Mouse (Mus musculus) neural tube, embryonic 12.5 days (tissue): ENCODE data around the gene Rhbdd1. TPM values are rescaled to one million over a fixed set of nuclear protein-coding genes. Genes with fewer than 3 reads are reported as not detected.

ENCODE experiments used
- ATAC-seq: fragments of 200-750 bp; cut with Nextera tagmentation; 2 replicates; pipeline ENCODE4 v1.8.0; 2017; ENCODE audit warnings: low read depth, mild to moderate bottlenecking, moderate TSS enrichment, moderate library complexity; ENCODE audit not compliant: low FRiP score
- H3K27ac ChIP-seq: fragments of 300-500 bp; sonication (generic); 2 replicates; pipeline ENCODE4 v1.5.1; 2016
- H3K27me3 ChIP-seq: fragments of 300-500 bp; sonication (generic); replicated peaks from 2 replicates; pipeline ENCODE4 v1.6.1; 2016; ENCODE audit warnings: mild to moderate bottlenecking
- H3K36me3 ChIP-seq: fragments of 300-500 bp; sonication (generic); 2 replicates; pipeline ENCODE4 v1.6.1; 2016; ENCODE audit warnings: mild to moderate bottlenecking
- H3K4me1 ChIP-seq: fragments of 300-500 bp; sonication (generic); 2 replicates; pipeline ENCODE4 v1.6.1; 2016
- H3K4me2 ChIP-seq: fragments of 300-500 bp; sonication (generic); replicated peaks from 2 replicates; pipeline ENCODE4 v1.6.1; 2016; ENCODE audit warnings: mild to moderate bottlenecking
- H3K4me3 ChIP-seq: fragments of 300-500 bp; sonication (generic); 2 replicates; pipeline ENCODE4 v1.5.1; 2016
- H3K9ac ChIP-seq: fragments of 300-500 bp; sonication (generic); 2 replicates; pipeline ENCODE4 v1.6.1; 2016; ENCODE audit warnings: mild to moderate bottlenecking
- H3K9me3 ChIP-seq: fragments of 300-500 bp; sonication (generic); 2 replicates; pipeline ENCODE4 v1.6.1; 2016; ENCODE audit warnings: mild to moderate bottlenecking
- WGBS: fragments of 180-500 bp; shearing (Covaris S2); methylation state at CpG from one replicate; pipeline ENCODE4 v1.1.7; 2016; 5-methylcytosine and 5-hydroxymethylcytosine counted together
- polyA plus RNA-seq: library from polyadenylated mRNA; unstranded; fragments of >200 nt; fragmentation: Nextera tagmentation; extraction: Ambion mirVana; gene quantifications from 2 replicates; pipeline ENCODE4 v1.2.1, GENCODE M21; 2016

The Rhbdd1 gene
- polyA plus RNA-seq, 1 experiment from 2014 or later = 9.5 TPM

DNA sequence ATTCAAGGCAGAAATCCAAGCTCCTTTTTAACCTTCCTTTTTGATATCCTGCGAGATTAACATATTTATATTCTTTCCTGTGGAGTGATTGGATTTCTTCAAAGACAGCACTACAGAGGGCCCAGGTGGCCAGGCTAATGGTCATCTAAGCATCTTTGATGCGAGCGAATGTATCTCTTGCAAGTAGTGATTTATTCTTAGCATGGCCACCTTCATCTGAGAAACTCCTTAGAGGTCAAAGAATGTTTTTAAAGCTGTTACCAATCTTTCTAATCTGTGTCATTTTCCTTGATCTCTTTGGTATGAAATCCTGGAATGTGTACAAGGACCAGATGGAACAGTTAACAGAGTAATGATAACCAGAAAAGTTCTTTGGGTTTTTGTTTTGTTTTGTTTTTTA, 59.2 kb downstream of the Rhbdd1 start:
- Histone ChIP-seq H3K4me1 (no peaks in the 10 kb centered on the region; the same call in 1 of the 2 replicates), H3K27ac (no peak overlapping the region), H3K4me3 (no peak overlapping the region), H3K9ac (no peak overlapping the region), H3K36me3 (no peaks in the 10 kb centered on the region), H3K9me3 (no peaks in the 10 kb centered on the region), H3K4me2 (no peak overlapping the region), H3K27me3 (no peaks in the 10 kb centered on the region)
- no peak for ATAC-seq
- WGBS = 53% methylated on average over 3 of the region's 3 CpGs

DNA sequence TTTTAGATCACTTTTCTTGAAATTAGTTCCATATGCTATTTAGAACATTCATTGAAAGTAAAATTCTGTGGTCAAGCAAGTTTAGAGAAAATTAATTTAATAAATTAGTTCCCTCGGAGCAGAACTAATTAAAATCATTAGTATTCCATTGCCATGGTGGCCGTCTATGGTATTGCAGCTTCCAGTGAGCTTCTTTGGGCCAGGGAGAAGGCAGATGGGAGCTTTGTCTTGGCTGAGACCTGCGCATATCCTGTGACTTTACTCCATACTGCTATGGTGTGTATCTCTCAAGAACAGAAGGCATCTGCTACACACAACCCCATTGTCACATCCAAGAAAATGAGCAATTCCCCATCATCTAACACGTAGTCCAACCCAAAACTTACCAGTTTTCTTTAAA, 65.7 kb downstream of the Rhbdd1 start:
- Histone ChIP-seq H3K9me3 (no peaks in the 10 kb centered on the region), H3K36me3 (no peaks in the 10 kb centered on the region), H3K27me3 (no peaks in the 10 kb centered on the region), H3K4me2 (no peak overlapping the region), H3K4me1 (peaks cover 20% of the 10 kb centered on the region), H3K9ac (no peak overlapping the region), H3K4me3 (no peak overlapping the region), H3K27ac (no peak overlapping the region)
- 60% methylated on average over 4 of the region's 4 CpGs for WGBS
- no peak for ATAC-seq

DNA sequence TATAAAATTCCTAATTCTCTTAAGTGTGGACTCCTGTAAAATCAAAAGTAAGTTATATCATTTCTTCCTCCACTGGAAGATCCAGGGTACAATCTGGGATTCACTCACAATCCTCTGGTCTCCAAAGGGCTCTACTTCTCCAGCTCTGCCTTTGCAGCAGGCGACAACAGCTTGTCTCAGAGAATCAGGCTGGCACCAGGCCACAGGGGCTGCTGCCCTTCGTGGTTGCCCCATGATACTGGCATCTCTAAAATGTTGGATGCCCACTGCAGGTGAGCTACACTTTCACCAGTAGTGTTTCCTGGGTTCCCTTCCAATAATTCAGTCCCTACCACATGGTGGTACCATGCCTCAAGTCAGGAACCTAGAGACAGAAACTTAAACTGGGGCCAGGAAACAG, 67.9 kb downstream of the Rhbdd1 start:
- Histone ChIP-seq H3K27me3 (no peaks in the 10 kb centered on the region), H3K4me3 (no peak overlapping the region), H3K4me2 (no peak overlapping the region), H3K27ac (no peak overlapping the region), H3K4me1 (peaks cover 30% of the 10 kb centered on the region), H3K9ac (no peak overlapping the region), H3K9me3 (no peaks in the 10 kb centered on the region), H3K36me3 (no peaks in the 10 kb centered on the region)
- 93% methylated on average over 2 of the region's 2 CpGs for WGBS
- ATAC-seq = no peak

DNA sequence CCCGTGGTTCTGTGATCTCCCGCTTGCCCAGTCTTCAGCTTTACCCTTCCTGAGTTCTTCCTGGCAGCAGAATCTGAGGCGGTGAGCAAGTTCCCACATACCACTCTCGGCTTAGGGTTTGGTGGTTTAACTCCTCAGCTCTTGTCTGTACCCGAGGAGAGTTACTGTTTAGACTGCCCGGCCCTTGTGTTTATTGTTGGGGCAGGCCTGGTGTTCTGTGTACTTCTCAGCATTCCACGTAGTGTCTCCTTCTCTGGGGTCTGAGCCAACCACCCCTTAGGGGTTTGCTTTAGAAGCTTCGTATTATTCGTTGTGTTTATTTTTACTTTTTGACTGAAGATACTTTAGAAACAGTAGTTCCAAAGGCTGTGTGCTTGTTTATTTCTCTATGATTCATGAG, 68.8 kb downstream of the Rhbdd1 start:
- Histone ChIP-seq H3K27ac (peak overlapping the region; percentile 50; the same call in 1 of the 2 replicates), H3K4me2 (0 out of 2 replicates have a peak overlapping the region, but pooled peaks have one; percentile 2), H3K9ac (no peak overlapping the region), H3K36me3 (no peaks in the 10 kb centered on the region), H3K9me3 (no peaks in the 10 kb centered on the region), H3K4me3 (no peak overlapping the region), H3K4me1 (peaks cover 30% of the 10 kb centered on the region), H3K27me3 (no peaks in the 10 kb centered on the region)
- ATAC-seq = no peak
- 45% methylated on average over 9 of the region's 9 CpGs for WGBS

DNA sequence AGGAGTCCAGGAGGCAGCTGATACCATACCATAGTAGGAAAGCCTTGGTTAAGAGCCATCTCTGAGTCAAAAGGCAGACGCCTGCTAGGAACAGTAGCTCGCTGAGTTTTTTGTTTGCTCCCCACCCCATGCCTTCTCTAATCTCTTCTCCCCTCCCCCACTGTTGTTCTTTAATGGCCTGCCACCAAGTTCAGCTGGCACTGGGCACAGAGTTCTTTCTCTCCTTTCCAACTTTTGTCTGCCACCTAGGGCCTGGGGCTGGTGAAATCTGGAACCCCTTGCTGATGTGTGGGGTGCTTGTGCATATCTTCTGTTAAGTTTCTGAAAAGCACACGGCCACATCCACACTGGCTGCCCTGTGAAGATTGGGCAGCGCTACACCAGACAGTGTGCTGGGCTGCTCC, 69.6 kb downstream of the Rhbdd1 start:
- Histone ChIP-seq H3K4me3 (no peak overlapping the region), H3K4me2 (no peak overlapping the region; the same call in 1 of the 2 replicates), H3K4me1 (peaks cover 30% of the 10 kb centered on the region), H3K9ac (no peak overlapping the region), H3K27me3 (no peaks in the 10 kb centered on the region), H3K36me3 (no peaks in the 10 kb centered on the region), H3K27ac (peak overlapping the region; percentile 57; the same call in 1 of the 2 replicates), H3K9me3 (no peaks in the 10 kb centered on the region)
- 18% methylated on average over 4 of the region's 4 CpGs for WGBS
- ATAC-seq = peak; percentile 10

DNA sequence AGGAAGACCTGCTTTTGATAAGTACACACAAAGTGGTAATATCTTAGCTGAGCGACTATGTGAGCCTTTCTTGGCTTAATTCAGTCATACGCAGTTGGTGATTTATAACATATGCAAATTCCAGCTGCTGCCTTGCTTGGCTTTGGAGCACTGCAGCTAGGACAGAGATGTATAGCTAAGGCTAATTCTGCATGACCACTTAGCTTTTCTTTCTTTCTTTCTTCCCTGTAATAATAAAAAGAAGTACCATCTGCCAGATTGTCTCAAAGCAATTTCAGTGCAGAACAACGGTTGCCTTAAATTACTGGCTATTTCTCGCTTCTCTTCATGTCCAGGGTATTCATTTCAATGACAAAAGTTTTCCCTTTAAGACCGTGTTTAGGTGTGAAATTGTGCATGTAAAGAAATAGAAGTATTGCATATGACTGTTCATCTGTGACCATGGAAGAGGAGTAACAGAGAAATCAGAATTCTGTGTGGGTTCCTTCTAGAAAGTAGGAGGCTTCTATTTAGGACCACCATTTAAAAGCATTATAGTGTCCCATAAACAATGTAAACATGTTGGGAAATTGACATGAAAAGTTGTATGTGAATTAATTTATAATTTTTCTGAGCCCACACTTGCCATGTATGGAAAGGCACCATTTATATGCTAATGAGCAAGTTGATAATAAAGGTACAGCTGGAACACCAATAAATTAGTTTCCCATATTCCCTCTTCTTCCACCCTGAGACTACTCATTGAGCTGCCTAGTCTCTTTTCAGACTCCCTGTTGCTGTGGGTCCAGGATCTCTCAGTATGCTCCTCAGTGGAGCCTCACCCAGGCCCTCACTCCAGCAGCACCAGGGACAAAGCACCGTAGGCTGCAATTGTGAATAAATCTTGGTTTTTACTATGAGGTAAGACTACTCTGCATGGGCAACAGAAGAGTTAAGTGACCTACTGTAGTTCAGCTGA, 70.8 kb downstream of the Rhbdd1 start:
- no peaks in the 10 kb centered on the region for H3K36me3 ChIP-seq
- 19% methylated on average over 6 of the region's 6 CpGs for WGBS
- peak overlapping the region; percentile 16; the same call in 1 of the 2 replicates for H3K4me2 ChIP-seq
- H3K9ac ChIP-seq = no peak overlapping the region
- peak; percentile 89 for ATAC-seq
- no peaks in the 10 kb centered on the region for H3K27me3 ChIP-seq
- H3K9me3 ChIP-seq = no peaks in the 10 kb centered on the region
- peaks cover 30% of the 10 kb centered on the region for H3K4me1 ChIP-seq
- peak overlapping the region; percentile 64 for H3K27ac ChIP-seq
- H3K4me3 ChIP-seq = no peak overlapping the region

DNA sequence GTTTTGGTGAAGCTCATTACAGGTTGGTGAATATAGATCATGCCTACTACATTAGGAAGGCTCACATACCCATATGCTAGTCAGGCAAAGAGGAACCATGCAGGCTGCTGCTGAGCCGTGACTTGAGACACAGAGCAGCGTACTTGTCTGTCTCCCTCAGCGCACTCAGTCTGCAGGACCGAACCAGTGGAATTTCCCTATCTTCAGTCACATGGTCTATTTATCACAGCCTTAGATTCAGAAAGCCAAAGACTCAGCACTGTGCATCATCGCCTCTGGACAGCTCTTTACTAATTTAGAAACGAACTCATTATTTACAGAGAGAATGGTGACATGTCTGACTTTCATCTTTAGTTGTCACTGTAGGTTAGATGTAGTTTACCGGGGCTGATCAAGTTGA, 73.1 kb downstream of the Rhbdd1 start:
- H3K27ac ChIP-seq = no peak overlapping the region
- H3K9ac ChIP-seq = no peak overlapping the region
- 82% methylated on average over 7 of the region's 7 CpGs for WGBS
- no peak overlapping the region for H3K4me3 ChIP-seq
- ATAC-seq = no peak
- no peak overlapping the region for H3K4me2 ChIP-seq
- peaks cover 30% of the 10 kb centered on the region for H3K4me1 ChIP-seq
- H3K36me3 ChIP-seq = no peaks in the 10 kb centered on the region
- no peaks in the 10 kb centered on the region for H3K9me3 ChIP-seq
- no peaks in the 10 kb centered on the region for H3K27me3 ChIP-seq

DNA sequence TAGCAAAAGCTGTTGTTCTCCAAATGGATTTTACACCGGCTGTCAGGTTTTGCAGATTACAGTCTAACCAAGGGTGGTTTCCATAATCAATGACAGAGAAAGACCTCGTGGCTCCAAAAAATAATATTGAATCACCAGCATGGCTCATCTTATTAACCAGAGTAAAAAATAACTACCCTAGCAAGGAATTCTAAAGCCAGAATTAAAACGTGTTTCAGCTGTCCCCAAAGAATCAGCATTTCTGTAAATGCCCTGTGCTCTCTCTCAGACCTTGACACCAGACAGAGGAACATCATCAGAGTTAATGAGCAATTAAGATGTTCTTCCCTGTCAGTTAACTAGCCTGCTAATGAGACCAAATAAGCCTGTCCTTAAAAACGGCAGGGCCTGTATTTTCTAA, 79.1 kb downstream of the Rhbdd1 start:
- H3K27me3 ChIP-seq = no peaks in the 10 kb centered on the region
- H3K4me1 ChIP-seq = no peaks in the 10 kb centered on the region
- ATAC-seq = no peak
- no peak overlapping the region for H3K4me3 ChIP-seq
- WGBS = 66% methylated on average over 4 of the region's 4 CpGs
- no peaks in the 10 kb centered on the region for H3K9me3 ChIP-seq
- H3K4me2 ChIP-seq = no peak overlapping the region
- H3K36me3 ChIP-seq = no peaks in the 10 kb centered on the region
- H3K27ac ChIP-seq = no peak overlapping the region
- no peak overlapping the region for H3K9ac ChIP-seq

DNA sequence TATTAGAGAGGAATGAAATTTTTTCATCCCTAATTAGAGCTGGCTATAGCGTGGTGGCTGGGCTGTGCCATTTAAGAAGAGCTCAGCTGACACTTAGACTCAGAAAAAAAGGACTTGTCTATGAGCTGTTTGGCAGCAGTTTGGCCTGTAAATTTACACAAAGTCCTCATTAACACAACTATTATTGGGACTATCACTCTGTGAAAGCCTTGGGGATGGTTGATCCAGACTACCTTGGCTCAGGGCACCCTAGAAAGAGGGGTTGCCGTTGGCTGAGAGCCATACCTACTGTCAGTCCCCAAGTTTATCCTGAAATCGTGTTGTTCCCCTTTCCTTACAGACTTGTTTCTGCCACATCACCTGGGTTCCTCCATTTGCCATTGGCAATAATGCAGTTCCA, 91.5 kb downstream of the Rhbdd1 start:
- WGBS = 86% methylated on average over 3 of the region's 3 CpGs
- 0 out of 2 replicates have a peak, but pooled peaks cover 4% of the 10 kb centered on the region for H3K4me1 ChIP-seq
- no peaks in the 10 kb centered on the region for H3K9me3 ChIP-seq
- H3K36me3 ChIP-seq = no peaks in the 10 kb centered on the region
- H3K9ac ChIP-seq = no peak overlapping the region
- H3K4me3 ChIP-seq = no peak overlapping the region
- H3K4me2 ChIP-seq = no peak overlapping the region
- no peak for ATAC-seq
- H3K27ac ChIP-seq = no peak overlapping the region
- H3K27me3 ChIP-seq = no peaks in the 10 kb centered on the region

DNA sequence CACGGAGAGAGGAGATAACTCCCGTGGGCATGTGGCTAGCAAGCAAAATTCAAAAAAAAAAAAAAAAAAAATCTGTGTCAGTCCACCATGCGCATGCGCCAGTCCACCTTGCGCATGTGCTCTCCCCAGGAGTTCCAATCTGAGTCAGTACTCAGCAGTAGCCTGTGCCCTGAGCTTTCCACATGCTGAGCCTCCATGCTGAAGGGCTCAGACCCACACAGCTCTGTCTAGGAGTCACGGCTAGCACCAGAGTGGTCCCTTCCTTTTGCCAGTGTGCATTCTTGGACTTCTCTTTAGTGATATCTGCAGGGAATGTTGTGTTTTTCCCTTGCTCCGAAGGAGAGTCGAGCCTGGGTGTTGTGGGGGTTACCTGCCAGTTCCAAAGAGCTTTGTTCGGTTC, 93.0 kb downstream of the Rhbdd1 start:
- Histone ChIP-seq H3K36me3 (no peaks in the 10 kb centered on the region), H3K4me3 (no peak overlapping the region), H3K27ac (no peak overlapping the region), H3K4me1 (0 out of 2 replicates have a peak, but pooled peaks cover 4% of the 10 kb centered on the region), H3K9ac (no peak overlapping the region), H3K9me3 (no peaks in the 10 kb centered on the region), H3K27me3 (no peaks in the 10 kb centered on the region), H3K4me2 (no peak overlapping the region)
- ATAC-seq = no peak
- WGBS = 88% methylated on average over 9 of the region's 9 CpGs

DNA sequence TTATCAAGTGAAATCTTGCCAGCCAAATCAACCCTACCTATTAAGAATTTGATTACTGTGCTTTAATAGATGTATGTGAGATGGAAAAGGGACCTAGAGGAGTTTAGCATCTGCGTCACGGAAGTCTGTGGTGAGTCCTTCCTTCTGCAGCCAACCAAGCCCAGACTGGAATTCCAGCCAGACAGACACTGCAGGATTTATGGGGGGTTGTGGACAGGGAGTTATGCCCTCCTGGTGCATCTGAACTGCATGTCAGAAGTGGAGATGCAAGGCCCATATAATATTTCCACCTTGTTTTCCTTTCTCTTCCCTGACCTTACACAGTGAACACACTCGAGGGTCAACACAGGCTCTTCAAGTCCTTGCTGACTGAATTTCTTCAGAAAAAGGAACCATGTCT, 94.3 kb downstream of the Rhbdd1 start:
- WGBS = 60% methylated on average over 3 of the region's 3 CpGs
- Histone ChIP-seq H3K9me3 (no peaks in the 10 kb centered on the region), H3K4me1 (0 out of 2 replicates have a peak, but pooled peaks cover 4% of the 10 kb centered on the region), H3K27me3 (no peaks in the 10 kb centered on the region), H3K9ac (no peak overlapping the region), H3K27ac (no peak overlapping the region), H3K36me3 (no peaks in the 10 kb centered on the region), H3K4me3 (no peak overlapping the region), H3K4me2 (no peak overlapping the region)
- ATAC-seq = no peak

DNA sequence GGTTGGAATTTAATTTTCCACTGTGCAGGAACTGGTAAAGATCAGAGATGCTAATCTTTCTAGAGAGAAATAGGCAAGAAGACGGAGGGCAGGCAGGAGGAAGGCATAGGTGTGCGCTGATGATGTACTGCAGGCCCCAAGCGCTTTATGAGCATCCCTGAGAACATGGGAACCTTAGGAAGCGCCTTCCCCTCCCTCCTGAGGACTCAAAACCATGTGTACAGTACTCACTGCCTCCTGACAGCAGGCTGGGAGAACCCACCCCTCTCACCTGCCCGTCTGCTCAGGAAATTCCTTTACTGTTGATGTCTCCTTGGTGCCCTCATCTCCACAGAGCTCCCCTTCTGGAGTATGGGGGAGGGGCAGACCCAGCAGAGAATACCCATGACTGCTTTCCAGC, 95.3 kb downstream of the Rhbdd1 start:
- 81% methylated on average over 5 of the region's 5 CpGs for WGBS
- 0 out of 2 replicates have a peak, but pooled peaks cover 4% of the 10 kb centered on the region for H3K4me1 ChIP-seq
- ATAC-seq = no peak

More for the DNA sequence above, 95.3 kb downstream of the Rhbdd1 start:
- Histone ChIP-seq H3K27ac (no peak overlapping the region), H3K9ac (no peak overlapping the region), H3K4me2 (no peak overlapping the region), H3K9me3 (no peaks in the 10 kb centered on the region), H3K4me3 (no peak overlapping the region), H3K27me3 (no peaks in the 10 kb centered on the region), H3K36me3 (no peaks in the 10 kb centered on the region)
